Mouse (Mus musculus) midbrain, embryonic 12.5 days (tissue): Measurements from ENCODE around the gene Gosr2. TPM values are rescaled to one million over a fixed set of nuclear protein-coding genes. Genes with fewer than 3 reads are reported as not detected.

Source experiments
- ATAC-seq: fragments of 200-750 bp; cut with Nextera tagmentation; 2 replicates; pipeline ENCODE4 v1.8.0; 2017; ENCODE audit warnings: low read depth, moderate TSS enrichment, moderate library complexity; ENCODE audit not compliant: low FRiP score
- H3K27ac ChIP-seq: fragments of 300-500 bp; sonication (generic); replicated peaks from 2 replicates; pipeline ENCODE4 v1.5.1; 2016; ENCODE audit warnings: mild to moderate bottlenecking
- H3K27me3 ChIP-seq: fragments of 300-500 bp; sonication (generic); 2 replicates; pipeline ENCODE4 v1.6.1; 2016; ENCODE audit warnings: mild to moderate bottlenecking
- H3K36me3 ChIP-seq: fragments of 300-500 bp; sonication (generic); 2 replicates; pipeline ENCODE4 v1.6.1; 2016
- H3K4me1 ChIP-seq: fragments of 300-500 bp; sonication (generic); 2 replicates; pipeline ENCODE4 v1.6.1; 2016
- H3K4me2 ChIP-seq: fragments of 300-500 bp; sonication (generic); replicated peaks from 2 replicates; pipeline ENCODE4 v1.6.1; 2016; ENCODE audit warnings: mild to moderate bottlenecking, moderate library complexity
- H3K4me3 ChIP-seq: fragments of 300-500 bp; sonication (generic); 2 replicates; pipeline ENCODE4 v1.5.1; 2016; ENCODE audit warnings: mild to moderate bottlenecking
- H3K9ac ChIP-seq: fragments of 300-500 bp; sonication (generic); replicated peaks from 2 replicates; pipeline ENCODE4 v1.6.1; 2016; ENCODE audit warnings: mild to moderate bottlenecking, moderate library complexity
- H3K9me3 ChIP-seq: fragments of 300-500 bp; sonication (generic); 2 replicates; pipeline ENCODE4 v1.6.1; 2016; ENCODE audit warnings: mild to moderate bottlenecking
- WGBS: fragments of 180-500 bp; shearing (Covaris S2); methylation state at CpG from one replicate; pipeline ENCODE4 v1.1.7; 2016; 5-methylcytosine and 5-hydroxymethylcytosine counted together
- polyA plus RNA-seq: library from polyadenylated mRNA; unstranded; fragments of >200 nt; fragmentation: Nextera tagmentation; extraction: Ambion mirVana; gene quantifications from 2 replicates; pipeline ENCODE4 v1.2.1, GENCODE M21; 2016

The Gosr2 gene
- polyA plus RNA-seq, 1 experiment from 2014 or later = 92.0 TPM

DNA sequence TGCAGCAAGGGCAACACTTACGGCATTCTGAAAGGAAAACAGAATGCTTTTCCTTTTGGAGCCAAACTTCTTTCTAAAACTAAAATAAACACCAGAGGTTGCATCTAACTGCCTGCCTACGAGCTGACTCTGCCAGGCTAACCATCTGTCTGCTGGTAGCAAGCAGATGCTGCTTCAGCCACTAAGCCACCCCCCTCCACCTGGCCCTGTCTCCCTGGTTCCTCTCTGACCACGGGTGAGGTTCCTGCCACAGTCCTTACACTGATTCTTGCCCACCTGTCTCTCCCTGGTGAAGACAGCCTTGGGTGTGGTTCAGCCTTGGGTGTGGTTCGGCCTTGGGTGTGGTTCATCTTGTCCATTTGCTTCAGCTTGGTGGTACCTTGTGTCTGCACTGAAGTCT is 35.8 kb downstream of the Gosr2 start:
- peaks cover 36% of the 10 kb centered on the region for H3K27me3 ChIP-seq
- WGBS = 56% methylated on average over 4 of the region's 4 CpGs
- no peak overlapping the region for H3K4me3 ChIP-seq
- H3K4me2 ChIP-seq = no peak overlapping the region
- H3K4me1 ChIP-seq = peaks cover 13% of the 10 kb centered on the region
- H3K9ac ChIP-seq = no peak overlapping the region
- H3K9me3 ChIP-seq = no peaks in the 10 kb centered on the region
- H3K27ac ChIP-seq = no peak overlapping the region
- no peak for ATAC-seq
- H3K36me3 ChIP-seq = no peaks in the 10 kb centered on the region

- Histone ChIP-seq H3K4me2 (no peak overlapping the region), H3K4me1 (no peaks in the 10 kb centered on the region), H3K9me3 (no peaks in the 10 kb centered on the region), H3K4me3 (no peak overlapping the region), H3K27ac (no peak overlapping the region), H3K9ac (no peak overlapping the region), H3K36me3 (no peaks in the 10 kb centered on the region), H3K27me3 (peaks cover 45% of the 10 kb centered on the region)
- ATAC-seq = no peak
- 86% methylated on average over 7 of the region's 7 CpGs for WGBS
Measured at GRCm38 (mm10) chr11:103658189-103658588, 39.5 kb downstream of the Gosr2 start.

GRCm38 (mm10) chr11:103656520-103656919 is 41.2 kb downstream of the Gosr2 start:
- H3K9ac ChIP-seq = no peak overlapping the region
- no peak for ATAC-seq
- H3K27me3 ChIP-seq = peaks cover 58% of the 10 kb centered on the region
- 13% methylated on average over 3 of the region's 3 CpGs for WGBS
- H3K36me3 ChIP-seq = no peaks in the 10 kb centered on the region
- H3K27ac ChIP-seq = no peak overlapping the region
- H3K4me3 ChIP-seq = no peak overlapping the region
- no peaks in the 10 kb centered on the region for H3K4me1 ChIP-seq
- H3K9me3 ChIP-seq = no peaks in the 10 kb centered on the region
- no peak overlapping the region for H3K4me2 ChIP-seq

GRCm38 (mm10) chr11:103653359-103653965 is 44.2 kb downstream of the Gosr2 start:
- 82% methylated on average over 10 of the region's 10 CpGs for WGBS
- Histone ChIP-seq H3K4me3 (no peak overlapping the region), H3K4me2 (no peak overlapping the region), H3K9ac (no peak overlapping the region), H3K36me3 (no peaks in the 10 kb centered on the region), H3K27ac (no peak overlapping the region), H3K9me3 (no peaks in the 10 kb centered on the region), H3K27me3 (peaks cover 89% of the 10 kb centered on the region), H3K4me1 (peaks cover 14% of the 10 kb centered on the region)
- ATAC-seq = no peak

DNA sequence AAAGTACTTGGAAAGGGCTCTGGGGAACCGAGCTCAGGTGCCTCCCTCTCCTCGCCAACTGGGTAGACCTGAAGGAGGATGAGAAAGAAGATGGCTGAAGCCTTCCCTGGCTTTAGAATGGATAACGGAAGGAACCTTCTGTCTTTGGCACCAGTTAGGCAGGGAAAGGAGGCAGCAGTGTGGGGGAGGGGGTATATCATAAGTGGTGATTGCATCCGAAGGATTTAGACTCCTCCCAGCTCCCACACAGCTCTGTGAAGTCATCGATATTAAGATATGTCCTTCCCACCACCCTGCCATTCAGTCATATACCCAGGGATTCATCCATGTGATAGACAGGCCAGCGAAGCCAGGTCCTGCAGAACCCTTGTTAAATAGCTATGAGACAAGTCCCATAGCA is 46.3 kb downstream of the Gosr2 start:
- H3K4me1 ChIP-seq = peaks cover 14% of the 10 kb centered on the region

GRCm38 (mm10) chr11:103649983-103650493 is 47.7 kb downstream of the Gosr2 start:
- peaks cover 90% of the 10 kb centered on the region for H3K27me3 ChIP-seq
- peaks cover 14% of the 10 kb centered on the region for H3K4me1 ChIP-seq
- ATAC-seq = no peak
- H3K9ac ChIP-seq = no peak overlapping the region
- H3K27ac ChIP-seq = no peak overlapping the region
- H3K4me2 ChIP-seq = peak overlapping the region; percentile 47
- H3K4me3 ChIP-seq = peak overlapping the region; percentile 32
- H3K9me3 ChIP-seq = no peaks in the 10 kb centered on the region
- WGBS = 2% methylated on average over 37 of the region's 37 CpGs
- H3K36me3 ChIP-seq = no peaks in the 10 kb centered on the region

More for the DNA sequence above, 46.3 kb downstream of the Gosr2 start:
- 83% methylated on average over 6 of the region's 6 CpGs for WGBS
- Histone ChIP-seq H3K36me3 (no peaks in the 10 kb centered on the region), H3K4me2 (no peak overlapping the region), H3K9me3 (no peaks in the 10 kb centered on the region), H3K27me3 (peaks cover 95% of the 10 kb centered on the region), H3K4me3 (no peak overlapping the region), H3K9ac (no peak overlapping the region), H3K27ac (no peak overlapping the region)
- ATAC-seq = no peak

GRCm38 (mm10) chr11:103649301-103649982 is 48.3 kb downstream of the Gosr2 start, which contains the start of gene Rprml:
Gene Rprml, plus strand, starts transcription at chr11:103649570.
- WGBS = 2% methylated on average over 64 of the region's 71 CpGs
- H3K4me3 ChIP-seq = peak within 1 kb of the TSS; percentile 32
- no peak for ATAC-seq
- peak within 1 kb of the TSS; percentile 47 for H3K4me2 ChIP-seq
- no peaks in the 10 kb centered on the region for H3K9me3 ChIP-seq
- H3K4me1 ChIP-seq = peaks cover 14% of the 10 kb centered on the region
- no peak within 1 kb of the TSS for H3K9ac ChIP-seq
- H3K27me3 ChIP-seq = peaks cover 86% of the 10 kb centered on the region
- no peaks in the 10 kb centered on the region for H3K36me3 ChIP-seq
- no peak within 1 kb of the TSS for H3K27ac ChIP-seq

DNA sequence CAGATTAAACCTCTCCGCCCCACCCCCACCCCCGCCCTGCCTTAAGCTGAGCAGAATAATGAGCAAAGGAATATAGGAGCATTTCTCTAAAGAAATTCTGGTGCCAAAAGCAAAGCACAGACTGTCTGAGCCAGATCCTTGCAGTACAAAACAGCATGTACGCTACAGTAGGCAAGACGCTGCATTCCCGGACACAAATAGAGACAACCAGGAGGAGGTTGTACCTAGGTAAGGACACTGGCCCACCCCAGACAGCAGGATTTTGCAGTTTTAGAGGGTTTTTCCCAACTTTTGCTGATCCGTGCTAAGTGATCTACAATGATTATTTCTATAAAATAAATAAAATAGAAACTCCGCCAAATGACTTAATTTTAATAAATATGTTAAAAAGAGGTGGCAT is 49.0 kb downstream of the Gosr2 start:
- 26% methylated on average over 7 of the region's 7 CpGs for WGBS
- Histone ChIP-seq H3K27ac (no peak overlapping the region), H3K4me1 (peaks cover 14% of the 10 kb centered on the region), H3K27me3 (peaks cover 79% of the 10 kb centered on the region), H3K9me3 (no peaks in the 10 kb centered on the region), H3K9ac (no peak overlapping the region), H3K4me2 (no peak overlapping the region), H3K36me3 (no peaks in the 10 kb centered on the region), H3K4me3 (no peak overlapping the region)
- no peak for ATAC-seq

DNA sequence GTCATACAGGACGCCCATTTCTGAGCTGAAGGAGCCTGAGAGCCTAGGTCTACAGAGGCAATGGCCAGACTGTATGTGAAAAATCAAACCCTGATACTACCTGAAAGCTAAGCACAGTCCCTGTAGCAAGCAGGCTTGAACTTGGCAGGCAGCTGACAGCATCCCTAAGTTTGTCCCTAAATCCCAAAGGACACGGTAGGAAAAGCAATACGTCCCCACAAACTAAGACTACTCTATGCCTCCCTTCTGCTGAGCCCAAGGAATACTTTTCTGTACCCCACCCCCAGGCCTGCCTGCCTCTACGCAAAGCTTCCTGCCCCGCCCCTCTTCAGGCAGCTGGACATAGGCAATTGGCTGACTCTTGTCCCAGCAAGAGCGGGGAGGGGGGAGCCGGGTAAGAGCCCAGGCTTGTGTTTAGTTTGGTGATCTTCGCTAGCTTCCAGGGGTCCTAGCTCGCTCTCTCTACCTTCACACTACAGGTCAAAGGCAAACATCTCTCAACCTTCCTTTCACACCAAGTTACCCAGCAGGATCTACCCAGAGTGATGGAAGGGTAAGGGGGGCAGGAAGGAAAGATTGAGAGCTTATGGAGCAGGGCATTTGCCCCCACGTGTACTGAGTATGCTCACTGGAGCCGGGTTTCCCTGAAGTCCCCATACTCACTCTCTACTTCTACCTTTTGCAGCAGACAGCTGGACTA is 49.6 kb downstream of the Gosr2 start:
- no peak for ATAC-seq
- Histone ChIP-seq H3K27me3 (peaks cover 76% of the 10 kb centered on the region), H3K9ac (no peak overlapping the region), H3K4me2 (no peak overlapping the region), H3K27ac (no peak overlapping the region), H3K36me3 (no peaks in the 10 kb centered on the region), H3K9me3 (no peaks in the 10 kb centered on the region), H3K4me1 (peaks cover 14% of the 10 kb centered on the region), H3K4me3 (no peak overlapping the region)
- 9% methylated on average over 11 of the region's 11 CpGs for WGBS

GRCm38 (mm10) chr11:103646301-103646700 is 51.4 kb downstream of the Gosr2 start:
- WGBS = 82% methylated on average over 6 of the region's 6 CpGs
- ATAC-seq = no peak
- Histone ChIP-seq H3K4me2 (no peak overlapping the region), H3K9ac (no peak overlapping the region), H3K9me3 (no peaks in the 10 kb centered on the region), H3K27me3 (peaks cover 65% of the 10 kb centered on the region), H3K27ac (no peak overlapping the region), H3K4me3 (no peak overlapping the region), H3K4me1 (peaks cover 14% of the 10 kb centered on the region), H3K36me3 (no peaks in the 10 kb centered on the region)

DNA sequence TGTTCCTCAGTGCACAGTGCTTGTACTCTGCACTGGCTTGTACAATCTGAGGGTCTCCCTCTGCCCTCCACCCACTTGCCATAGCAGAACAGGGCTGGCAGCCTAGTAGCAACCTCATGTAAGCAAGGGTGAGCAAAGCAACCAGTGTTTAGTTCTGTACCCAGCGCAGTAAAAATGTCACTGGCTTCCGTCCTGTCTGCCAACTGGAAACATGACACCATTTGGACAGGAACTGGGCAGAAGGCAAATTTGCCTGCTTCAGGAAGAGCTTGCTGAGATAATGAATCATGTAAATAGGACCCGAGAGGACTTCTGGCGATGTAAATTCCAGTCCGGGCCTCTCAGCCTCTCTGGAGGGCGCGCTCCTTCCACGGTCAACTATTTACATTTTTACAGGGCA is 52.0 kb downstream of the Gosr2 start:
- no peaks in the 10 kb centered on the region for H3K36me3 ChIP-seq
- no peaks in the 10 kb centered on the region for H3K9me3 ChIP-seq
- H3K4me2 ChIP-seq = no peak overlapping the region
- H3K9ac ChIP-seq = no peak overlapping the region
- H3K4me3 ChIP-seq = no peak overlapping the region
- ATAC-seq = no peak
- H3K27me3 ChIP-seq = peaks cover 60% of the 10 kb centered on the region
- WGBS = 87% methylated on average over 8 of the region's 8 CpGs
- peaks cover 14% of the 10 kb centered on the region for H3K4me1 ChIP-seq
- H3K27ac ChIP-seq = no peak overlapping the region

- H3K4me2 ChIP-seq = no peak overlapping the region
- H3K9me3 ChIP-seq = no peaks in the 10 kb centered on the region
- ATAC-seq = no peak
- H3K4me1 ChIP-seq = no peaks in the 10 kb centered on the region
- no peak overlapping the region for H3K27ac ChIP-seq
- H3K9ac ChIP-seq = no peak overlapping the region
- WGBS = 79% methylated on average over 9 of the region's 9 CpGs
- no peak overlapping the region for H3K4me3 ChIP-seq
- peaks cover 54% of the 10 kb centered on the region for H3K27me3 ChIP-seq
- H3K36me3 ChIP-seq = no peaks in the 10 kb centered on the region
Measured at GRCm38 (mm10) chr11:103643211-103643610, 54.5 kb downstream of the Gosr2 start.
